Mouse (Mus musculus): ENCODE results near the gene Rps6ka2.
"Not testable (repeated sequence)": the region's sequence is repeated elsewhere in the genome, so short reads cannot be mapped to it uniquely, and the experiment has no call there.

Rps6ka2 gene

DNA sequence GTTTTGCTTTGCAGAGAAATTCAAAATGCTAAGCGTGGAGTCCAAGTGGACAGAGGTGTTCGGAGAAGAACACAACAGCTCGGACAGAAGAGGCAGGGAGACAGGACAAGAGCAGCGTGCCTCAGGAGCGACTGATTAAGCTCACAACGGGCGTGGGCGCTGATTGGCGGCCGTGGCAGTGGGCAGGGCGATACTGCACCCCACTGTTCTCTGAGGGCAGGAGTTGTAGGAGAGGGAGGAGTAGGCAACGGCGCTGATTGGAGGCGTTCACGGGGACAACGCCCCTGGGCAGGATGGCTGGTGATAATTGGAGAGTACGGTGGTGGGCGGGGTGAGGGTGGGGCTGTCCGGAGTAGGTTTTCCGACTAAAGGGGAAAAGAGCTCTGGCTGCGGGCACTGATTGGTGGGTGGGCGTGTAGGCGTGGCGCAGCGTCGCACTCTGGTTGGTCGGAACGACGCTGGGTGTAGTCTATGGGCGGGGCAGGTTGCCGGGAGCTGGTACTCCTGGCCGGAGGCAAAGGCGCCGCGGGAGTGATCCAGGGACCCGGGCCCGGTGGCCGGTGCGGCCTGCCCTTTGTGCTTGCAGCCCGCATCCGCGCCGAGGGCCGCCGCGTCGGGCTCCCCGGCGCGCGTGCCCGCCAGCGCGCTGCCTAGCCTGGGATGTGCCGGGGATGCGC lies at the start of gene Rps6ka2:
TSS of gene Rps6ka2 (plus strand) at position 489 of the 677 bp plus-strand sequence.
- DNase-seq (ENCODE audit: low spot score in 2 of 2) = peak; percentile 95 to 96

DNA sequence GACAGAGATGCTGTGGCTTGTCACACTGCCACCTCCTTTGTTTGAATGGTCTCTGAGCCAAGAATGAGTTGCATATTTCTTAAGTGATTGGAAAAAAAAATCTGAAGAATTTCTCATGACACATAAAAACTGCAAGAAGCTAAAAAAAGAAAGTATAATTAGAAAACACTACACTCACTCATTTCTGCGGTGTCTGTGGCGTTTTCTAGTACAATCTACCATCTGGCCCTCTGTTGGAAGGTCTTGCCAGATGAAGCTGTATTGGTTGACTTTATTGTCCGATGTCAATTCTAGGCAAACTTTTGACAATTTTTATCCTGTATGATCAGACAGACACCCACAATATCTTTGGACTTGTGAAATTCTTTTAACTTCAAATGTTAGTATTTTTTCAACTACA lies 49.1 kb upstream of the Rps6ka2 start:
- peak in 1 of 2 experiments; percentile 45 for DNase-seq (ENCODE audit: low spot score in 2 of 2)

DNA sequence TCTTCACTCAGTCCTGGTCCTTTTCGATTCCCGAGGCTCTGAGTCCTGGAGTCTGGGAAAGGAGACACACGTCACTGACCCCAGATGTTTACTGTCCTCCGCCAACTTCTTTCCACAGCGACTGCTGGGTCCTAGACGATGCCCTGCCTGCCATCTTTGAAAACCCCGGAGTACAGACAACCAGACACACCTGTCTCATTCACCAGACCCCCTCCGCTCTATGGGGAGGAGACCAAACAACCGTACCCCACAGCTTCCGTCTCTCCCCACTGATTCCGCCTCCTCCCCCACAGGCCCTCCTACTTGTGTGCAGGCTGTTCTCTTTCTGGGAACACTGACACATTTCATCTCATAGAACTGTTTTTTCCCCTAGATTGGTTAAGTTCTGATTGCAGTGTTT lies 47.4 kb upstream of the Rps6ka2 start:
- not testable (repeated sequence) for DNase-seq (ENCODE audit: low spot score in 2 of 2)

- DNase-seq (ENCODE audit: low spot score in 2 of 2) = not testable (repeated sequence)
Observed at GRCm38 (mm10) chr17:7126475-7126874, 43.4 kb upstream of the Rps6ka2 start.

GRCm38 (mm10) chr17:7134002-7134401 lies 35.9 kb upstream of the Rps6ka2 start:
- not testable (repeated sequence) for DNase-seq (ENCODE audit: low spot score in 2 of 2)

DNA sequence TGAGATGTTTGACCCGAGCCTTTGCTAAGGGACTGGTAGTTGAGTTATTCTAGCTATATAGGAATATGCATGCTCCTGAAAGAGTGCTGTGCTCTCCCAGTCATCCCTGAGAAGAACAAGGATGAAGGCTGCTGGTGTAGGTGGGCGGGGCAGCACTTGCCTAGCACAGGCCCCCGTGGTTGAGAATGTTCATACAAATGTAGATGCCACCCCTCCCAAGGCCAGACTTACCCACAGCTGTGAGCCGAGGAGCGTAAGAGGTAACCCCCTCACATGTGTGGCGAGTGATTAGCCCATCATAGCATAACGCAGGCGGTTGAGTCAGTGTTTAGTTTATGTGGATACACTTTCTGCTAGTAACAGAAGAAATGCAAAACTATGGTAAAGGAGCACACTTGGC lies 34.6 kb upstream of the Rps6ka2 start:
- not testable (repeated sequence) for DNase-seq (ENCODE audit: low spot score in 2 of 2)

- no peak for DNase-seq (ENCODE audit: low spot score in 2 of 2)
Observed at GRCm38 (mm10) chr17:7138186-7138925, 31.6 kb upstream of the Rps6ka2 start.

DNA sequence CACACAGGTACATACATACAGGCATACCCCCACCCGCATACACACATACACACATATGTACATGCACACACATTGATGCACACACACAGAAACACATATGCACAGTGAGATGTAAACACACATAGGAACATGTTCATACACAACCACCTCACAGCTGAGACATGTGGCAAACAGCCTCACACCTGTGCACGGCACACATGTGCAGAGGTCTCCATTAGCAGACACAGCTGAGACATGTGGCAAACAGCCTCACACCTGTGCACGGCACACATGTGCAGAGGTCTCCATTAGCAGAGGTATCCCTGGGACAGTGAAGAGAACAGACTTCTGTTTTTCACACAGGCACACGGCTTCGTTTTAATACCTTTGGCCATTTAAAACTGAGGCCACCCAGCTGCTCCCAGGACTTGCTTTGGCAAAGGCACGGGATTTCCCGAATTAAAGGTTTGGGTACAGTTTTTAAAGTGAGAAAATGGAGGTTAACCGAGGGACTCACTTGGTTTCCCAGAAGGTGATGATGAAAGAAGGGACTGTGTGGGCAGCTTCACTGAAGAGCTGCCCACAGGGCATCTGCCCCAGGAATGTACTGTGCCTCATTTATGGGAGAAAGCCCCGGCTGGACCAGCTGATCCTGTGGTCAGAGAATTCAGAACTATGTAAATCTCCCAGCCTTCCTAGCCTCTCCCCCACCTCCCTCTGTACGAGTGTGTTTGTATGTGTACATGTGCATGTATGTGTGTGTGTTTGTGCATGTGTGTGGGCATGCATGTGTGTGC lies 29.3 kb upstream of the Rps6ka2 start:
- peak in 1 of 2 experiments; percentile 34 for DNase-seq (ENCODE audit: low spot score in 2 of 2)

- DNase-seq (ENCODE audit: low spot score in 2 of 2) = no peak
Observed at GRCm38 (mm10) chr17:7142367-7142766, 27.5 kb upstream of the Rps6ka2 start.

GRCm38 (mm10) chr17:7143885-7144518 lies 25.9 kb upstream of the Rps6ka2 start:
- no peak for DNase-seq (ENCODE audit: low spot score in 2 of 2)

GRCm38 (mm10) chr17:7145373-7146058 lies 24.4 kb upstream of the Rps6ka2 start:
- no peak for DNase-seq (ENCODE audit: low spot score in 2 of 2)

- no peak for DNase-seq (ENCODE audit: low spot score in 2 of 2)
Observed at GRCm38 (mm10) chr17:7146479-7146878, 23.4 kb upstream of the Rps6ka2 start.

GRCm38 (mm10) chr17:7147920-7148321 lies 22.0 kb upstream of the Rps6ka2 start:
- no peak for DNase-seq (ENCODE audit: low spot score in 2 of 2)

- DNase-seq (ENCODE audit: low spot score in 2 of 2) = no peak
Observed at GRCm38 (mm10) chr17:7149328-7150195, 20.4 kb upstream of the Rps6ka2 start.

GRCm38 (mm10) chr17:7151446-7152100 lies 18.3 kb upstream of the Rps6ka2 start:
- DNase-seq (ENCODE audit: low spot score in 2 of 2) = no peak

GRCm38 (mm10) chr17:7152662-7153061 lies 17.3 kb upstream of the Rps6ka2 start:
- DNase-seq (ENCODE audit: low spot score in 2 of 2) = no peak

DNA sequence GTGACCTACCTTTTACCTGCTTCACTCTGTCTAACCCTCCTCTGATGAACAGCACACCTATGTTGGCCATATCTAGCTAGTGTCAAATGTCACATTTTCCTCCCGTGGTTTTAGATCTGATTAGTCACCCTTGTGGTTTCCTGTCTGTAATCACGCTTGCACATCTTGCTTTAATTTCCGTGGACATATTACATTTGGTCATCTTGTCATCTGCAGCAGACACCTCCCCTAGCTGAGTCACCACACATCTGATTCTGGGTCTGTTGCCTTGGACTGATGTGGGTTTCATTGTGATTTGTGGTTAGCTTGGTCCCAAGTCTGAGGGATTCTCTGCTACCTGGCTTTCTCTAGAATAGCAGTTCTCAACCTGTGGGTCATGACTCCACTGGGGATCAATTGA lies 6.0 kb upstream of the Rps6ka2 start:
- no peak for DNase-seq (ENCODE audit: low spot score in 2 of 2)

DNA sequence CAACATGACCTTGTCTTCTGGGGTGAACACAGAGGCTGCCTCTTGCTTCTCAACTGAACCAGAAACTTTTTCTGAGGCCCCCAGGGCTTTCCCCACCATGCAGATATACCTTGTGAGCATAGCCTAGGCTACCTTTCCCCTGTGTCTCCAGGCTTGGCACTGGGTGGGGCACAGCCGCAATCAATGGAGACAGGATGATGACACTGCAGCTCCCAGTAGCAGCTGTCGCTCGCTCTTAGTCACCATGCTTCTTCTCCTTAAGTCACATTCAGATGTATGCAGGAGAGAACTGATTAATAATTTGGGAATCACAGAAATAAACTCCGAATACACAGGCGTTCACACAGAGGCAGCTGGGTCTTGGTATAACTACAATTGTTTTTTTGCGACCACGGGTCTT lies 4.4 kb upstream of the Rps6ka2 start:
- no peak for DNase-seq (ENCODE audit: low spot score in 2 of 2)

DNA sequence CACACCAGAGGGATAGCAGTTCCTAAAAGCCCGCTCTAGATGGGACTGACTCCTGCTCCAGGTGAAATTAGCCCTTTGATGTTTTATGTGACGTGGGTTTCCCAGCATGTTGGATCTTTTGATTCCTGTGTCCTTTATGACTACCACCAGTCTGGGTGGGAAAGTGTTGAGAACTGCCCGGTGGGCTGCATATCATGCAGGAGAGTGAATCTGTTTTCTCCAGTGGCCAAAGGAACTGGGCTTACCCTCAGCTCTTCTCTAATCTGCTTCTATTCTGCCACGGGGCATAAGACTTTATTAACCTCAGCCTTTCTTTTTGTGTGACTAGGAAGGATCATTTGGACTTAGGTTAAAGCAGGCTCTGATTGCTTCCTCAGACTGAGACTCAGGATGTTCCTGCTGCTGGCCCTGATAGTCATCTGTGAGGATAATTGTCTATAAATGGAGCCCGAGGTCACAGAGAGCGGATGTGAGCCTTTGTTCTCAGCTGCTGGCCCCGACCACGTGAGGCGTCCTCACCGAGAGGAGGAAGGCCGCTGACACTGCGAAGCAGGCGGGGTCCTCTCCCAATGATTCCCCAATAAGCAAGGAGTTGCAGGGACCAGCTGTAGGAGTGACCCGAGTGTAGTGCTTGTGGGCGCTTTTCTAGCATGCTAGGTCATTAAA lies 821 bp upstream of the Rps6ka2 start:
- no peak for DNase-seq (ENCODE audit: low spot score in 2 of 2)
